Mouse (Mus musculus) liver, embryonic 13.5 days (tissue): ENCODE data around the gene Gm20518. TPM values are rescaled to one million over a fixed set of nuclear protein-coding genes. Genes with fewer than 3 reads are reported as not detected.

Source experiments
- ATAC-seq: fragments of 200-750 bp; cut with Nextera tagmentation; 2 replicates; pipeline ENCODE4 v1.8.0; 2017; ENCODE audit warnings: low read depth, mild to moderate bottlenecking, moderate number of reproducible peaks, moderate library complexity
- DNase-seq: peaks from one replicate; pipeline ENCODE4 v3.0.0; 2022
- H3K27ac ChIP-seq: fragments of 300-500 bp; sonication (generic); 2 replicates; pipeline ENCODE4 v1.5.1; 2015; ENCODE audit warnings: moderate library complexity, mild to moderate bottlenecking, inconsistent platforms
- H3K27me3 ChIP-seq: fragments of 300-500 bp; sonication (generic); 2 replicates; pipeline ENCODE4 v1.6.1; 2015; ENCODE audit warnings: mild to moderate bottlenecking, inconsistent platforms
- H3K36me3 ChIP-seq: fragments of 300-500 bp; sonication (generic); 2 replicates; pipeline ENCODE4 v1.6.1; 2015; ENCODE audit warnings: mild to moderate bottlenecking, inconsistent platforms
- H3K4me1 ChIP-seq: fragments of 300-500 bp; sonication (generic); replicated peaks from 2 replicates; pipeline ENCODE4 v1.6.1; 2015; ENCODE audit warnings: inconsistent platforms
- H3K4me2 ChIP-seq: fragments of 300-500 bp; sonication (generic); 2 replicates; pipeline ENCODE4 v1.6.1; 2015; ENCODE audit warnings: inconsistent platforms, mild to moderate bottlenecking, moderate library complexity
- H3K4me3 ChIP-seq: fragments of 300-500 bp; sonication (generic); replicated peaks from 2 replicates; pipeline ENCODE4 v1.5.1; 2015; ENCODE audit warnings: mild to moderate bottlenecking, inconsistent platforms
- H3K9ac ChIP-seq: fragments of 300-500 bp; sonication (generic); 2 replicates; pipeline ENCODE4 v1.6.1; 2015; ENCODE audit warnings: mild to moderate bottlenecking, inconsistent platforms
- H3K9me3 ChIP-seq: fragments of 300-500 bp; sonication (generic); replicated peaks from 2 replicates; pipeline ENCODE4 v1.6.1; 2016; ENCODE audit warnings: inconsistent platforms
- WGBS: fragments of 180-500 bp; shearing (Covaris S2); methylation state at CpG from one replicate; pipeline ENCODE4 v1.1.7; 2015; ENCODE audit not compliant: insufficient replicate concordance; 5-methylcytosine and 5-hydroxymethylcytosine counted together
- polyA plus RNA-seq: library from polyadenylated mRNA; unstranded; fragments of >200 nt; fragmentation: Nextera tagmentation; extraction: Ambion mirVana; gene quantifications from 2 replicates; pipeline ENCODE4 v1.2.1, GENCODE M21; 2015

The Gm20518 gene
- polyA plus RNA-seq, 1 experiment from 2014 or later = 0.08 TPM

GRCm38 (mm10) chr16:17928087-17928580 is 36.7 kb upstream of the Gm20518 start, which contains the start of gene Slc25a1:
Slc25a1 (minus strand) TSS chr16:17928219.
- under 1% methylated on average over 47 of the region's 47 CpGs for WGBS
- ATAC-seq = peak; percentile 86
- no peaks in the 10 kb centered on the region for H3K9me3 ChIP-seq
- peak; percentile 89 for DNase-seq
- peak within 1 kb of the TSS; percentile 100 for H3K4me2 ChIP-seq
- H3K27me3 ChIP-seq = no peaks in the 10 kb centered on the region
- H3K4me3 ChIP-seq = peak within 1 kb of the TSS; percentile 91
- H3K36me3 ChIP-seq = peaks cover 22% of the 10 kb centered on the region
- H3K4me1 ChIP-seq = peaks cover 62% of the 10 kb centered on the region
- H3K9ac ChIP-seq = peak within 1 kb of the TSS; percentile 93
- H3K27ac ChIP-seq = peak within 1 kb of the TSS; percentile 87

GRCm38 (mm10) chr16:17927351-17928082 is 36.0 kb upstream of the Gm20518 start:
- Histone ChIP-seq H3K4me2 (peak overlapping the region; percentile 100), H3K4me1 (peaks cover 62% of the 10 kb centered on the region), H3K4me3 (peak overlapping the region; percentile 91), H3K9ac (peak overlapping the region; percentile 93), H3K36me3 (peaks cover 22% of the 10 kb centered on the region), H3K9me3 (no peaks in the 10 kb centered on the region), H3K27me3 (no peaks in the 10 kb centered on the region), H3K27ac (peak overlapping the region; percentile 87)
- under 1% methylated on average over 72 of the region's 72 CpGs for WGBS
- DNase-seq = no peak
- peak; percentile 19 for ATAC-seq

GRCm38 (mm10) chr16:17922163-17922538 is 30.7 kb upstream of the Gm20518 start:
- WGBS = 0% methylated on average over 14 of the region's 14 CpGs
- Histone ChIP-seq H3K4me2 (peak overlapping the region; percentile 93), H3K36me3 (peaks cover 22% of the 10 kb centered on the region), H3K4me1 (peaks cover 58% of the 10 kb centered on the region), H3K27ac (peak overlapping the region; percentile 83), H3K9ac (peak overlapping the region; percentile 89), H3K4me3 (peak overlapping the region; percentile 84), H3K9me3 (no peaks in the 10 kb centered on the region), H3K27me3 (peaks cover 25% of the 10 kb centered on the region)
- no peak for DNase-seq
- ATAC-seq = peak; percentile 14; the same call in 1 of the 2 replicates

- H3K4me1 ChIP-seq = peaks cover 52% of the 10 kb centered on the region
- peak overlapping the region; percentile 89 for H3K9ac ChIP-seq
- DNase-seq = peak; percentile 91
- peaks cover 31% of the 10 kb centered on the region for H3K27me3 ChIP-seq
- peak overlapping the region; percentile 93 for H3K4me2 ChIP-seq
- peaks cover 19% of the 10 kb centered on the region for H3K36me3 ChIP-seq
- peak overlapping the region; percentile 84 for H3K4me3 ChIP-seq
- H3K27ac ChIP-seq = peak overlapping the region; percentile 89
- H3K9me3 ChIP-seq = no peaks in the 10 kb centered on the region
- 2% methylated on average over 47 of the region's 47 CpGs for WGBS
- peak; percentile 88 for ATAC-seq
Observed at GRCm38 (mm10) chr16:17921325-17922162, 30.1 kb upstream of the Gm20518 start.

- Histone ChIP-seq H3K4me1 (peaks cover 44% of the 10 kb centered on the region), H3K9ac (peak overlapping the region; percentile 89), H3K36me3 (peaks cover 10% of the 10 kb centered on the region), H3K4me3 (peak overlapping the region; percentile 84), H3K27ac (no peak overlapping the region), H3K9me3 (no peaks in the 10 kb centered on the region), H3K27me3 (peaks cover 41% of the 10 kb centered on the region), H3K4me2 (peak overlapping the region; percentile 93)
- ATAC-seq (no peak), DNase-seq (no peak)
- WGBS = 33% methylated on average over 20 of the region's 20 CpGs
Observed at GRCm38 (mm10) chr16:17920586-17920985, 29.1 kb upstream of the Gm20518 start.

- Histone ChIP-seq H3K9me3 (no peaks in the 10 kb centered on the region), H3K4me3 (peak within 1 kb of the TSS; percentile 53), H3K4me1 (peaks cover 25% of the 10 kb centered on the region), H3K27ac (no peak within 1 kb of the TSS), H3K36me3 (no peaks in the 10 kb centered on the region), H3K9ac (no peak within 1 kb of the TSS), H3K4me2 (peak within 1 kb of the TSS; percentile 66), H3K27me3 (peaks cover 78% of the 10 kb centered on the region)
- ATAC-seq (no peak), DNase-seq (no peak)
- under 1% methylated on average over 105 of the region's 106 CpGs for WGBS
Observed at GRCm38 (mm10) chr16:17914307-17915249, 23.1 kb upstream of the Gm20518 start, which contains the start of gene Gsc2. Gsc2 (minus strand) TSS chr16:17915059.

- ATAC-seq (peak; percentile 90), DNase-seq (peak; percentile 84)
- Histone ChIP-seq H3K36me3 (peaks cover 33% of the 10 kb centered on the region), H3K9me3 (no peaks in the 10 kb centered on the region), H3K4me2 (peak within 1 kb of the TSS; percentile 87), H3K27ac (peak within 1 kb of the TSS; percentile 57), H3K27me3 (peaks cover 46% of the 10 kb centered on the region), H3K4me1 (peaks cover 25% of the 10 kb centered on the region), H3K9ac (peak within 1 kb of the TSS; percentile 77), H3K4me3 (peak within 1 kb of the TSS; percentile 74)
- WGBS = under 1% methylated on average over 35 of the region's 35 CpGs
Observed at GRCm38 (mm10) chr16:17911052-17911595, 19.7 kb upstream of the Gm20518 start, which contains the start of gene Ess2. Ess2 (minus strand) TSS chr16:17911348.

- DNase-seq = no peak
- no peaks in the 10 kb centered on the region for H3K9me3 ChIP-seq
- H3K36me3 ChIP-seq = peaks cover 50% of the 10 kb centered on the region
- H3K27ac ChIP-seq = no peak within 1 kb of the TSS
- H3K4me1 ChIP-seq = no peaks in the 10 kb centered on the region
- no peak for ATAC-seq
- no peaks in the 10 kb centered on the region for H3K27me3 ChIP-seq
- no peak within 1 kb of the TSS for H3K4me3 ChIP-seq
- WGBS = 83% methylated on average over 14 of the region's 14 CpGs
- H3K9ac ChIP-seq = no peak within 1 kb of the TSS
- no peak within 1 kb of the TSS for H3K4me2 ChIP-seq
Observed at GRCm38 (mm10) chr16:17898462-17898861, 7.0 kb upstream of the Gm20518 start, which contains the start of the genes Dgcr2 and Tssk2. Dgcr2 (minus strand) TSS chr16:17898562. Tssk2 (plus strand) TSS chr16:17898637.

GRCm38 (mm10) chr16:17896091-17896490 is 4.6 kb upstream of the Gm20518 start:
- ATAC-seq (no peak), DNase-seq (no peak)
- Histone ChIP-seq H3K27me3 (no peaks in the 10 kb centered on the region), H3K9ac (no peak overlapping the region), H3K27ac (no peak overlapping the region), H3K36me3 (peaks cover 26% of the 10 kb centered on the region), H3K4me3 (no peak overlapping the region), H3K9me3 (no peaks in the 10 kb centered on the region), H3K4me1 (peaks cover 6% of the 10 kb centered on the region), H3K4me2 (no peak overlapping the region)

GRCm38 (mm10) chr16:17893923-17894322 is 2.5 kb upstream of the Gm20518 start, which contains the start of gene Tssk1:
Tssk1 (plus strand) TSS chr16:17894223.
- DNase-seq (no peak), ATAC-seq (no peak)
- 66% methylated on average over 2 of the region's 2 CpGs for WGBS

More at GRCm38 (mm10) chr16:17893923-17894322, 2.5 kb upstream of the Gm20518 start, which contains the start of gene Tssk1:
- H3K9ac ChIP-seq = no peak within 1 kb of the TSS
- no peak within 1 kb of the TSS for H3K4me2 ChIP-seq
- H3K9me3 ChIP-seq = no peaks in the 10 kb centered on the region
- H3K36me3 ChIP-seq = peaks cover 6% of the 10 kb centered on the region
- H3K27ac ChIP-seq = no peak within 1 kb of the TSS
- H3K4me3 ChIP-seq = no peak within 1 kb of the TSS
- H3K27me3 ChIP-seq = no peaks in the 10 kb centered on the region
- peaks cover 24% of the 10 kb centered on the region for H3K4me1 ChIP-seq
